Mouse (Mus musculus) G1E (cell line): ENCODE measurements around the gene Cenpc1. TPM values are rescaled to one million over a fixed set of nuclear protein-coding genes. Genes with fewer than 3 reads are reported as not detected.

Experiments
- ATAC-seq: 2 replicates; pipeline ENCODE4 v1.8.0; 2016; ENCODE audit warnings: mild to moderate bottlenecking; ENCODE audit not compliant: insufficient number of reproducible peaks, poor library complexity, low FRiP score, severe bottlenecking; ENCODE audit errors: extremely low read depth
- DNase-seq: peaks from one replicate; pipeline ENCODE4 v3.0.0; 2012; ENCODE audit warnings: low spot score
- H3K27me3 ChIP-seq: 2 replicates; pipeline ENCODE4 v1.6.1; 2012; ENCODE audit warnings: mild to moderate bottlenecking, low read length, inconsistent platforms; ENCODE audit not compliant: insufficient read depth
- H3K36me3 ChIP-seq: replicated peaks from 2 replicates; pipeline ENCODE3; 2012; ENCODE audit warnings: mild to moderate bottlenecking, inconsistent platforms
- H3K4me1 ChIP-seq: 2 replicates; pipeline ENCODE4 v1.6.1; 2012; ENCODE audit warnings: low read depth, low read length, inconsistent platforms, mixed read lengths; ENCODE audit not compliant: insufficient read depth
- H3K4me3 ChIP-seq: 2 replicates; pipeline ENCODE4 v1.5.1; 2012; ENCODE audit warnings: low read depth, mild to moderate bottlenecking, inconsistent platforms, low read length, moderate library complexity, mixed read lengths
- H3K9me3 ChIP-seq: replicated peaks from 2 replicates; pipeline ENCODE4 v1.6.1; 2012; ENCODE audit warnings: inconsistent platforms
- CTCF ChIP-seq: IDR thresholded peaks from 2 replicates; pipeline ENCODE4 v1.5.1; 2012; ENCODE audit warnings: low read depth, low read length, inconsistent platforms, mixed read lengths
- GATA1 ChIP-seq: IDR thresholded peaks from 2 replicates; pipeline ENCODE4 v1.6.1; 2012; ENCODE audit warnings: borderline replicate concordance, low read length, inconsistent platforms, mixed read lengths
- GATA2 ChIP-seq: IDR thresholded peaks from 2 replicates; pipeline ENCODE4 v1.6.1; 2012; ENCODE audit warnings: low read depth, low read length, inconsistent platforms, borderline replicate concordance
- POLR2AphosphoS5 ChIP-seq: IDR thresholded peaks from 2 replicates; pipeline ENCODE4 v1.6.1; 2012; ENCODE audit warnings: low read depth, low read length, inconsistent platforms; ENCODE audit not compliant: insufficient replicate concordance
- TAL1 ChIP-seq: conservative IDR thresholded peaks from 2 replicates; pipeline ENCODE4 v1.6.1; 2012; ENCODE audit warnings: low read depth, low read length, inconsistent platforms, mixed read lengths
- polyA plus RNA-seq: library from polyadenylated mRNA; stranded (reverse); fragments of >175 nt; gene quantifications from 2 replicates; pipeline ENCODE4 v1.2.3, GENCODE M21; 2012
- total RNA-seq, 2 experiments: library from RNA; stranded (forward) in 1 of 2; stranded (reverse) in 1 of 2; fragments of 200-1000 nt in 1 of 2; fragments of >200 nt in 1 of 2; fragmentation: Nextera tagmentation in 1 of 2; gene quantifications; 2 replicates each; pipeline ENCODE4 v1.2.3; 2014 to 2017

Cenpc1 gene
- total and polyA plus RNA-seq, 3 experiments = 11.1 to 65.4 (median 46.8) TPM

GRCm38 (mm10) chr5:86100621-86101020, 35.2 kb upstream of the Cenpc1 start:
- no peaks in the 10 kb centered on the region; the same call in 1 of the 2 replicates for H3K27me3 ChIP-seq
- H3K9me3 ChIP-seq = no peaks in the 10 kb centered on the region
- H3K4me3 ChIP-seq = no peak overlapping the region
- peaks cover 3% of the 10 kb centered on the region; the same call in 1 of the 2 replicates for H3K4me1 ChIP-seq
- TF ChIP-seq GATA2 (no peak), GATA1 (no peak), CTCF (no peak), TAL1 (no peak), POLR2AphosphoS5 (no peak)
- H3K36me3 ChIP-seq = no peaks in the 10 kb centered on the region
- no peak for DNase-seq
- ATAC-seq = no peak

- Histone ChIP-seq H3K36me3 (no peaks in the 10 kb centered on the region), H3K4me1 (peaks cover 17% of the 10 kb centered on the region), H3K4me3 (no peak overlapping the region), H3K27me3 (no peaks in the 10 kb centered on the region; the same call in 1 of the 2 replicates), H3K9me3 (no peaks in the 10 kb centered on the region)
- DNase-seq (no peak), ATAC-seq (no peak)
- no peak for TF ChIP-seq GATA1
- no peak for TF ChIP-seq GATA2
- no peak for TF ChIP-seq CTCF
Measured at GRCm38 (mm10) chr5:86098988-86099387, 33.6 kb upstream of the Cenpc1 start.

GRCm38 (mm10) chr5:86094754-86095153, 29.4 kb upstream of the Cenpc1 start:
- H3K4me3 ChIP-seq = no peak overlapping the region

DNA sequence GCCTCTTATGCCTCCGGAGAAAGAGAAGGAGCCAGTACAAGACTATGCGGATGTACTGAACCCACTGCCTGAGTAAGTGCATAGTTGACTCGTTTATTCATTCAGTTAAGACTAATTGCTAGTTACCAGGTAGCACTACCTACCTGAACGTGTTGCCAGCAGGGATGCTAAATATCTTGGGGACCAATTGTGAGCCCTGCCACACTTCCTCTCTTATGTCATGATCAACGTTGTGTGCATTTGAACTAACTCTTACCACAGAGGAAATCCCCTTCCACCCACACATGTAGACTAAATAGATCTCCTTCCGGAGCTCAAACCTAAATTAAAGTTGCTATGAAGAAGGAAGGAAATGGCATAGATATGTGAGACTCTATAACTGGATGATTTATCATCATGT, 21.4 kb upstream of the Cenpc1 start:
- no peak for ATAC-seq
- Histone ChIP-seq H3K9me3 (no peaks in the 10 kb centered on the region), H3K36me3 (no peaks in the 10 kb centered on the region), H3K4me3 (no peak overlapping the region), H3K4me1 (peaks cover 6% of the 10 kb centered on the region), H3K27me3 (0 out of 2 replicates have a peak, but pooled peaks cover 4% of the 10 kb centered on the region)
- DNase-seq = no peak
- TF ChIP-seq GATA1 = no peak
- TF ChIP-seq TAL1 = no peak
- TF ChIP-seq POLR2AphosphoS5 = no peak
- TF ChIP-seq GATA2 = no peak
- no peak for TF ChIP-seq CTCF

More at GRCm38 (mm10) chr5:86094754-86095153, 29.4 kb upstream of the Cenpc1 start:
- H3K4me1 ChIP-seq = peaks cover 24% of the 10 kb centered on the region
- TF ChIP-seq GATA2 (no peak), CTCF (no peak), POLR2AphosphoS5 (no peak), TAL1 (peak; percentile 50), GATA1 (no peak)
- H3K27me3 ChIP-seq = no peaks in the 10 kb centered on the region; the same call in 1 of the 2 replicates
- H3K9me3 ChIP-seq = no peaks in the 10 kb centered on the region
- H3K36me3 ChIP-seq = no peaks in the 10 kb centered on the region
- ATAC-seq = peak; percentile 93
- peak; percentile 9 for DNase-seq

DNA sequence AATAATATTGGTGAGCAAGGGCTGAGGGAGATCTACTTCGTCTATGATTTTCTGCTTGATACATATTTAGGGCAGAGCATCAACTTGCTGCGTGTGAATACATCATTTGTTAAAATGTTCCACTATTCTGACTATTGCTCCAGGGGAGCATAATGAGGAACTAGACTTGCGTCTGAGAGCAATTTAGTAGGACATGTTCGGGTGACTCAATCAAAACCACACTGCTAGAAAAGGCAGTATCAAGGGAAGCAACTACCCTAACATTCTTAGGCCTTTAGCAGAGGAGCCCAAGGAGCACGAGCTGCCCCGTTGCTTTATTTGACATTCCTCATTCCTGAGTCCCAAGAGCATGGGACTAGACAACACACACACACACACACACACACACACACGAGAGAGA, 19.6 kb upstream of the Cenpc1 start:
- no peak for ATAC-seq
- DNase-seq = no peak

GRCm38 (mm10) chr5:86083987-86084386, 18.6 kb upstream of the Cenpc1 start:
- Histone ChIP-seq H3K27me3 (0 out of 2 replicates have a peak, but pooled peaks cover 4% of the 10 kb centered on the region), H3K36me3 (no peaks in the 10 kb centered on the region), H3K9me3 (no peaks in the 10 kb centered on the region), H3K4me3 (no peak overlapping the region), H3K4me1 (peaks cover 2% of the 10 kb centered on the region; the same call in 1 of the 2 replicates)
- TF ChIP-seq GATA1 (no peak), TAL1 (no peak), GATA2 (no peak), CTCF (no peak), POLR2AphosphoS5 (no peak)
- DNase-seq (no peak), ATAC-seq (no peak)

More for the DNA sequence above, 19.6 kb upstream of the Cenpc1 start:
- Histone ChIP-seq H3K36me3 (no peaks in the 10 kb centered on the region), H3K4me1 (peaks cover 2% of the 10 kb centered on the region; the same call in 1 of the 2 replicates), H3K27me3 (0 out of 2 replicates have a peak, but pooled peaks cover 4% of the 10 kb centered on the region), H3K9me3 (no peaks in the 10 kb centered on the region), H3K4me3 (no peak overlapping the region)
- TF ChIP-seq GATA1 (no peak), TAL1 (no peak), POLR2AphosphoS5 (no peak), GATA2 (no peak)

DNA sequence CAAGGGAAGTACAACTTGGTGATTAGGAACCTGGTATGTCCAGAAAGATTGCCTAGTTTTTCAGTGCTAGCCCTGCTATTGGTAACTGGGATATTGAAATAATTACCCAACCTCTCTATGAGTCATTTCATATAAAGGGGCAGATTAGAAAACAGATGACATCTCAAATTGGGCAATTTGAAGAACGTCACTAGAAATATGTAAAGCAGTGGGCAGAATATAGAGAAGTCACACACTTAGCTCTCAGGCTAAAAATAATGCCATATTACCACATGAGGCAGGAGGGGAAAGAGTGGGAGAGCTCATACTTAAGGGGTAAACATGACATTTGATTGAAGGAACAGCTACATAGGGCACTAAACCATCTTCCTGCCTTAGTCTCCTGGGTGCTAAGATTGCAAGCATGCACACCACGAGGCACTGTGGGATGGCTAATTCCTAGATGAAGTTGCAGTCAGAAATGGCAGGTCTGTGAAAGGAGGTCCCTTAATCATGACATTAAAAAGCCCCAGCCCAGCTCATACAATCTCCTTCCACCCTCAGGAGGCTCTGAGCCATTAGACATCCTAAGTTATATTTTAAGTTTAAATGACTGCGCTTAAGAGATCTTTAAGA, 13.4 kb upstream of the Cenpc1 start:
- Histone ChIP-seq H3K4me3 (no peak overlapping the region), H3K4me1 (peaks cover 2% of the 10 kb centered on the region), H3K27me3 (0 out of 2 replicates have a peak, but pooled peaks cover 4% of the 10 kb centered on the region), H3K36me3 (no peaks in the 10 kb centered on the region), H3K9me3 (no peaks in the 10 kb centered on the region)
- DNase-seq (no peak), ATAC-seq (no peak)
- no peak for TF ChIP-seq CTCF
- TF ChIP-seq GATA2 = no peak
- TF ChIP-seq TAL1 = no peak
- no peak for TF ChIP-seq POLR2AphosphoS5
- no peak for TF ChIP-seq GATA1
